Mouse (Mus musculus) ovary, postnatal 36 days (tissue): Measurements from ENCODE around the gene Gmppb.

Experiments
- DNase-seq: peaks from one replicate; pipeline ENCODE4 v3.0.0; 2022; ENCODE audit warnings: low spot score, mixed read lengths

Gene Gmppb

DNA sequence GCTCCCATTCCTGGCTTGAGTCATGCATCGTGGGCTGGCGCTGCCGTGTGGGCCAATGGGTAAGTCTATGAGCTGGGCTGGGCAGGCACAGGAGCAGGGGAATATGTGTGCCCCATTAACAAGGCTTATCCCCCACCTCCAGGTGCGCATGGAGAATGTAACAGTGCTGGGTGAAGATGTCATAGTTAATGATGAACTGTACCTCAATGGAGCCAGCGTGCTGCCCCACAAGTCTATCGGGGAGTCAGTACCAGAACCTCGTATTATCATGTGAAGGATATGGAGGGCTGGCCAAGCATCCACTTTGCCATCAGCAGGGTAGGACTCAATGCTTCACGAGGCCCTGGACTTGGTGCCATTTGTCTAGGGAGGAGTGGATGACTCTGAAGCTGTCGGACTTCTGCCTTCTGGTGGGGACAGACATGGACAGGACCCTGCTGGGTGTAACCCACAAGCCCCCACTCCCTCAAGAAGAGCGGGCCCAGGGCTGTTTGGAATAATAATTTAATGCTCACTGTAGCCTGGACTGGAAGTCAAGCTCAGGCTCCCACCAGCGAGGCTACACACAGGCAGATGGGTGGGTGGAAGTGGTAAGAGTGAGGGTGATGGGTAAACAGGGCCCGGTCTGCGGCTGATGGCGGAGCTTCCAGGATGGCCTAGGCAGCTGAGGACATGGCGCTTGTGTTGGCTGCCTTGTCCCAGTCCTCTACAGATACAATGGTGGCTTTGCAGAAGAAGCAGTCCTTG is 2.3 kb downstream of the Gmppb start:
- no peak for DNase-seq

DNA sequence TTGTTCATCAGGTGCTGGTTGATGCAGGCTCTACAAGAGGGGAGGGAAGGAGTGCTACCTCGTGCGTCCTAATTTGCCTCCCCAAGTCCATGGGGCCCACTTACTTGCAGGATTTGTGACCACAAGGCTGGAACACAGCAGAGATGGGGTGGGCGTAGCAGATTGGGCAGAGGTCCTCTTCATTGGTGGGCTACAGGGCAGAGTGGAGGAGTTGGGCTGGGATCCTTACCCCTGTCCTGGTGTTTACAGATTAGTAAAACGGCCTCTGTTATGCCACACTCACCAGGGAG is 2.8 kb downstream of the Gmppb start:
- DNase-seq: no peak

GRCm38 (mm10) chr9:108052411-108052810 is 3.4 kb downstream of the Gmppb start:
- no peak for DNase-seq

- peak; percentile 94 for DNase-seq
Observed at GRCm38 (mm10) chr9:108052885-108053664, 4.0 kb downstream of the Gmppb start, which contains the start of gene Amigo3. Gene Amigo3, plus strand, starts transcription at chr9:108053159.

- DNase-seq: no peak
Observed at GRCm38 (mm10) chr9:108053665-108054225, 4.7 kb downstream of the Gmppb start.

- peak; percentile 2 for DNase-seq
Observed at GRCm38 (mm10) chr9:108054331-108055040, 5.4 kb downstream of the Gmppb start.

- DNase-seq: no peak
Observed at GRCm38 (mm10) chr9:108055061-108055460, 6.0 kb downstream of the Gmppb start.

DNA sequence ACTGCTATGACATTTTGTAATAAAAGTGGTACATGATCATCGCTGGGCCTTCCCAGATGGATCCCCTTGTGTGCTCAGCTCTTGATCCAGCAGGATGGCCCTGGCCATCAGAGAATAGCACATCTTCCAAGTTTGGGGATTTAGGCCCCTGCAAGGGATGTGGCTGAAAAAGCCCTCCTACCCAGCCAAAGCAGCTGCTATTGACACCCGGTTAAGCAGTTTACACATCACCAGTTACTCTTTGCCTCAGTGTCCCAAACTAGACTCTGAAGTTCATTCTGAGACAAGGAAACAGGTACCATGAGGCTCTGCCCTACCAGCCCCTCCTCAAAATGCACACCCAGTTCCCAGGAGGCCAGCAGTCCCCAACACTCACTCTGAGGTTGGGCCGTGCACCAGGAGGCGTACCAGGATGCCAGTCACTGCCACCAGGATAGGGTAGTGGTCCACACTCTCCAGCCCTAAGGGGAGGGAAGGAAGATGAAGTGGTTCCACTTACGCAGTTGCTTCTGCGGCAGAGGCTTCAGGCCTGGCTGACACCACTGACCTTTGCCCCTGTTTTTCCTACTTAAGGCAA is 6.7 kb downstream of the Gmppb start:
- no peak for DNase-seq

DNA sequence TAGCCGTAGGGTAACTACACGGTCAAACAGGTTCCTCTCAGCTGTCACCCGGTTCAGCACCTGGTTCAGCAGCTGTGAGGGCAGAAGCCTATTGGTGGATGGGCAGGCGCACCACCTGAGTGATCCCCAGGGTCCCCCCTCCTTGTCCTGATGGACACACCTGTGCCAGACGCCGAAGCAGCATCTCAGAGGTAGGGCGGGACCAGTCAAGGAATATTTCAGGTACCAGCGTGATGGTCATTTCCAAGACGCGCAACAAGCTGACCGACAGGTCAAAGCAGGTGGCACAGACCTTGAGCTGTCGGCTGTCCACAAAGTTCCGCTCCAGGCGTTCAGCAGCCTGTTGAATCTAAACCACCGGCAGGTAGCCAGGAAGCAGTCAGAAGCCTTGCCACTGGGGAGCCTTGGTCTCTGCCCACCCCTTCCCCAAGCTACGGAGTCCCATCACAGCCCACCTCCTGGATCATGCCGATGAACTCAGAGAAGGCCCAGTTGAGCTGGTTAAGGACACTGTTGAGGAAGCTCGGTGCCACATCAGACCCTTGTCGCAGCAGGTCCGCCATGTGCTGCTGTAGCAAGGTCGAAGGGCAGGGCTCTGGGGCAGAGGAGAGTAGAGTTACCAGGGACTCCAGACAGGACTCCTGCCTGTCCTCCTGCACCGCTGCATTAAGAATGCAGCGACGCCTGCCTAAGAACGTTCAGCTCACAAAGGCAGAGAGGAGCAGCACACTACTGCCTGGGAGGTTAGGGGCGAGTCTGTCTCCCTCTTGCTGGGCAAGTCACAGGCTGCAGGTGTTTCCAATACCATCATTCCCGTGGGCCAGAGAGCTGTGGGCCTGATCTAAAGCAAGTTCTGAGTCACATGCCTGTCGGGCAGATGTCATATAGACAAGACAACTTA is 7.6 kb downstream of the Gmppb start:
- peak; percentile 5 for DNase-seq

DNA sequence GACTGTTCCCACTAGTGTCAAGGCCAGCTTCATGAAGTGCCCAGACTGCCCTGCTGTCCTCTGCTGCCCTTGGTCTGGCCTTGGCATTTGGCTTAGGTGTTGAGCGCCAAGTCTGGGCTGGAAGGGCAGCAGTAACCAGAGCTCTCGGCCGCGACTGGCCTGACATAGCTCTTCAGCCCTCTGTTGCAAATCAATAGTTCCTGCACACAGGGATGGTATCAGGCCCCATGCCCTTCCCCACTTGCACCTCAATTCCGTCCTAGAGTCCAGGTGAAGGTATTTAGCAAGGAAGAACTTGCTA is 8.2 kb downstream of the Gmppb start:
- peak; percentile 16 for DNase-seq

DNA sequence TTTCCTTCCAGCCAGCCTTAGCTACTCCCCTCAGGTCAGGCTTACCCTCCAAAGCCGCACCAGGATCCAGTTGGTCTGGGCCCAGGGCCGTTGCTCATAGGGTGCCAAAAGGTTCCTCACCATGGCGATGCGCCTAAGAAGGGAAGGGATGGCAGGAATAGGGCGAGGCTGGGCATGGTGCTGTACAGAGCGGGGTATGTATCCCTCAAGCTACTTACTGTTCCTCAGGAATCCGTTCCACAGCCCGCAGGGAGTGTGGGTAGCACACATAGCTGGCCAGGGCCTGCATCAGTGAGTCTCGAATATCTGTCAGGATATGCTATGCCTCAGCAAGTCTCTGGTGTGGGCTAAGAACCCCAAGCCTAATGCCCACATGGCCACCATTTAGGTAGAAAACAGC is 9.2 kb downstream of the Gmppb start:
- peak; percentile 7 for DNase-seq

DNA sequence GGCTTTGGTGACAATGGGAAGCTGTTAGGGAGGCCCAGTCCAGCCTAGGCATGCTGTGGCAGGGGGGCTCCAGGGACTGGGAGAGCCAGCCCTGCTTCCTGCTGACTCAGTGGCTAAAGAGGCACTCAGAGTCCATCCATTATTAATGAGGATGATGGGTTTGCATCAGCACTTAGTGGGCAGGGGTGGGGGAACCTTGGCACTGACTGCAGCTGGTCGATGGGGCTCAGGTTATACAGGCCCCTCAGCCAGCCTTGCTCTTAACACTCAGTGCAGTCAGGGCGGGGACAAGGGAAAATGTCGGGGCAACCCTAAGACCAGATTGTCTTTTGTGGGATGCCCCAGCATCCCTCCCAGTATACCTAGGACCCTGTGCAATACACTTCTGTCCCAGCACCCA is 13.1 kb downstream of the Gmppb start:
- DNase-seq: no peak

- DNase-seq: no peak
Observed at GRCm38 (mm10) chr9:108063361-108063760, 14.3 kb downstream of the Gmppb start.

GRCm38 (mm10) chr9:108065491-108066011 is 16.5 kb downstream of the Gmppb start:
- peak; percentile 54 for DNase-seq

DNA sequence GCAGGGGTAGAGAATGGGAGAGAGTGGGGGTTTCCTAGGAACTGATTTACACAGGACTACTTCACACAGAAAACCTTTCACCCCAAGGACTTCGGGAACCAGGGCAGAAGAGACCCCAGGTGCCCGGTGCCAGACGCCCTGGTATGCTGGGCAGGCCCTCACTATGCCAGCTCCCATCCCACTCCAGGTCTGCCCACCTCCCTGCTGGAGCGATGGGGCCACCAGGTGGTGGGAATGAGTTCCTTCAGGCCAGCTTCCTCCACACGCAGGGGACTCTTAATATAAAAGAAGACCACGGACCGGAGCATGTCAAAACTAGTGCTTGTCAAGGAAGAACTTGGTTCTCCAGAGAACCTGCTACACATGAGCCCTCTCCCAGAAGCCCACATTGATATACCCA is 18.2 kb downstream of the Gmppb start:
- no peak for DNase-seq

DNA sequence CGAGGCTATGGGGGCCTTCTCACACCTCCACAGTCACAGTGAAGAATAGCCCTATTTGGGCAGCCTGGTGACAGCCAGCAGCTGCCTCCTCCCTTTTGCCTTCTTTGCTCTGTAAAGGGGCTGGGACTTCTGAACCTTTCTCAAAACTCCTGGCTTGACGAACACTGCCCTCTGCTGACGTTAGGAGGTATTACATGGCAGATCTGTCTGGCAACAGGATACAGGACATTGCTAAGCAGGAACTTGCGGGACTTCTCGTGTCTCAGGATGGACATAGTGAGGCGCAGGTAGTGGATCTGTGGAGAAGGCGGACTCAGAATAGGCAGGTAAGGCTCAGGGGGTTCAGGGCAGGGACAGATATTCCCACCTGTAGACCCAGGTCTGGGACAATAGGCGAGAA is 18.9 kb downstream of the Gmppb start:
- DNase-seq: peak; percentile 71

- no peak for DNase-seq
Observed at GRCm38 (mm10) chr9:108069007-108069406, 20.0 kb downstream of the Gmppb start.

- DNase-seq: no peak
Observed at GRCm38 (mm10) chr9:108069529-108069928, 20.5 kb downstream of the Gmppb start.

DNA sequence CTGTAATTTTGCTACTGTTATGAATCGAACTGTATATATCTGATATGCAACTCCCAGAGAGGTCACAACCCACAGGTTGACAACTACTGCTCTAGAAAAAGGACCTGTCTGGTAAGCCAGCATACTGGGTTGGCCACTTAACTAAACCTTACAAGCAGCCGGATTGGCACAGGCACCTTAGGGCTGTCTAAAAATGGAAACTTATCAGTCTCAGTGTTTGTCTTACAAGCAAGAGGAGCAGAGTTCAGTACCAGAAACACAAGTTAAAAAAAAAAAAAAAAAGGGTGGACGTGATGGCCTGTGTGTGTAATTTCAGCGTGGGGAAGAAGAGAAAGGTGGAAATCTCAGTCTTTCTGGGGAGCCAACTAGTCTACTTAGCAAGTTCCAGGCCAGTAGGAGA is 22.8 kb downstream of the Gmppb start:
- no peak for DNase-seq

DNA sequence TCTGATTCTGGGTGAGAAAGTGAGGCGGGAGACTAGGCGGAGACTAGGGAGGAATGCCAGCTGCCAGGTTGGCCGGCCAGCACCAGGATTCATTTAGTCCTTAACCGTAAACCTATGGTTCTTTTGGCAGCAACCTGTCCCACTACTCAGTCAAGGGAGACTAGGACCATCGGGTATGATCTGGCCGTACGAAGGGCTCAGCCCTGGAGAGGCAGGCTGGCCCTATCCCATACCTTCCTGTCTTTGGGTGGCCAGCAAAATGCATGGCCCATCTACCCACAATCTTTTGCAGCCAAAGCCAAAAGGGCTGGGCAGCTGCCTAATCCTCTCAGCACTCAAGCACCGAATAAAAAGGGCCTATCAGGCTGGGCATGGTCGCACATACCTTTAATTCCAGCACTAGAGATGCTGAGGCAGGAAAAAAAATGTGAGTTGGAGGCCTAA is 23.5 kb downstream of the Gmppb start:
- no peak for DNase-seq
